In the genomic region with DNA sequence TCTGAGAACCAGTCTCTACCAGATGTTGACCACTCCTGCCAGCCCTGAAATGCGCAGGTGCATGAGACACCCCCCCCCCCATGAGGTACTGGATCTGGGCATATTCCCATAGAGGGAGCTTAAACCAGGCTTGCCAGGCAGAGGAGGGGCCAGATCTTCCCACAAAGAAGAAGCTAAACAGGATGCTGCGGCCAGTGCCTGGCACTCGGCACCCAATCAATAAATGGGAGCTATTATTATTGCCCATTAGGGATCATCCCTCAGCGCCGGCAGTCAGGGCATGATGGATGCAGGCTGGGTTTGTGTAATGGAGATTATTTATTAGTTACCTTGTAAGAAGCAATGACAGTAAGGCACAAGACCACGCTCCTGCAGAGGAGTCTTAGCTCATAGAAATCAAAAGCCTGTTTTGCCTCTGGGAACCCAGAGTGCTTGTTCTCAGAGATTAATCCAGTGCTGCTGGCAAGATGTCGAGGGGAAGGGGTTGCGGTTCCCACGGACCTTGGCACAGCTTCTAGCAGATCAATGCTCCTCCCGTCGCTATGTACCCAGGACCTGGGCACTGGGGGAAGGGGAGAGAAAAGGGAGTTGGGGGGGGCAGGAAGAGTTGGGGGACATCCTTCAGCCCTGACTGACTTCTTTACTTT, we compare ENCODE assay signal across 22 mouse cellular contexts.
DNase-seq lines count a peak whose midpoint lies in the region; ATAC-seq and TF ChIP-seq lines count a peak whose summit lies in the region.
"Had no signal": no experiment of that assay in that cellular context is flagged by ENCODE, and none has a peak within 500 bp of the region (broad histone marks: within the 10 kb centered on the region; RNA-seq: fewer than 3 reads in every experiment).

No protein-coding gene starts in this region.

- H3K27me3 ChIP-seq in forebrain, embryonic 15.5 days: no peaks in the 10 kb centered on the region
- H3K27me3 ChIP-seq in forebrain, embryonic 12.5 days: no peaks in the 10 kb centered on the region
- no peaks in the 10 kb centered on the region for H3K27me3 ChIP-seq in hindbrain, embryonic 14.5 days (ENCODE audit: control insufficient read depth, insufficient read depth, low read length)
- H3K27me3 ChIP-seq in midbrain, postnatal 0 days (ENCODE audit: insufficient read depth, low read length): no peaks in the 10 kb centered on the region
- H3K27me3 ChIP-seq: embryonic facial prominence, embryonic 13.5 days; heart, embryonic 15.5 days; kidney, embryonic 15.5 days; liver, embryonic 12.5 days had no signal

- H3K36me3 ChIP-seq in forebrain, embryonic 15.5 days: no peaks in the 10 kb centered on the region
- H3K36me3 ChIP-seq in forebrain, embryonic 12.5 days (replicated peaks): no peaks in the 10 kb centered on the region
- no peaks in the 10 kb centered on the region for H3K36me3 ChIP-seq in hindbrain, embryonic 14.5 days (replicated peaks; ENCODE audit: control insufficient read depth, insufficient read depth)
- H3K36me3 ChIP-seq in midbrain, postnatal 0 days (ENCODE audit: insufficient read depth, low read length): no peaks in the 10 kb centered on the region
- H3K36me3 ChIP-seq: embryonic facial prominence, embryonic 13.5 days; heart, embryonic 15.5 days; kidney, embryonic 15.5 days; liver, embryonic 12.5 days had no signal

- peaks cover 22% of the 10 kb centered on the region for H3K4me1 ChIP-seq in forebrain, embryonic 15.5 days
- H3K4me1 ChIP-seq in forebrain, embryonic 12.5 days: peaks cover 10% of the 10 kb centered on the region; the same call in 1 of the 2 replicates
- peaks cover 17% of the 10 kb centered on the region for H3K4me1 ChIP-seq in hindbrain, embryonic 14.5 days (replicated peaks; ENCODE audit: control insufficient read depth, insufficient read depth, low read length)
- peaks cover 7% of the 10 kb centered on the region for H3K4me1 ChIP-seq in midbrain, postnatal 0 days (ENCODE audit: insufficient read depth, low read length)
- no peaks in the 10 kb centered on the region for H3K4me1 ChIP-seq in lung, adult 2 months (ENCODE audit: control insufficient read depth, insufficient read depth, low read length)
- H3K4me1 ChIP-seq: embryonic facial prominence, embryonic 13.5 days; heart, embryonic 15.5 days; kidney, embryonic 15.5 days; liver, embryonic 12.5 days had no signal

- no peak for TF ChIP-seq CTCF in brain, embryonic 14.5 days (IDR thresholded peaks at IDR 0.05; ENCODE audit: borderline replicate concordance, extremely low read depth, insufficient read depth, insufficient read length)
- TF ChIP-seq CTCF in midbrain, postnatal 0 days (IDR thresholded peaks at IDR 0.05): no peak
- no peak for TF ChIP-seq CTCF in lung, adult 2 months (IDR thresholded peaks at IDR 0.05; ENCODE audit: insufficient read depth, low read length)

- peak; percentile 63 for DNase-seq in brain, embryonic 14.5 days (ENCODE audit: low read depth)
- peak; percentile 29 for DNase-seq in hindbrain, embryonic 14.5 days (ENCODE audit: low spot score)
- peak; percentile 58 for DNase-seq in midbrain, postnatal 0 days (ENCODE audit: low spot score)
- no peak for DNase-seq in lung, adult 2 months
- no peak for DNase-seq in liver
- DNase-seq: adrenal gland, postnatal 36 days; B cell, adult 2 months; gastrocnemius, postnatal 14 days; heart, adult 18-20 months; kidney, postnatal 4 days; lung, embryonic 14.5 days; lung, postnatal 36 days; right cerebral cortex, postnatal 14 days; spleen, adult 18-20 months; thymus, postnatal 25 days had no signal

- TF ChIP-seq POLR2A in brain, embryonic 14.5 days (IDR thresholded peaks at IDR 0.05; ENCODE audit: borderline replicate concordance, extremely low read depth, insufficient read depth, insufficient read length, poor library complexity, severe bottlenecking): no peak
- TF ChIP-seq POLR2A in lung, adult 2 months (IDR thresholded peaks at IDR 0.05; ENCODE audit: borderline replicate concordance, extremely low read depth, low read depth, low read length): no peak

- no peak overlapping the region for H3K9ac ChIP-seq in forebrain, embryonic 15.5 days (replicated peaks)
- no peak overlapping the region for H3K9ac ChIP-seq in forebrain, embryonic 12.5 days
- H3K9ac ChIP-seq in hindbrain, embryonic 14.5 days: no peak overlapping the region
- no peak overlapping the region for H3K9ac ChIP-seq in midbrain, postnatal 0 days (replicated peaks; ENCODE audit: low read length, poor library complexity, severe bottlenecking)
- H3K9ac ChIP-seq: embryonic facial prominence, embryonic 13.5 days; heart, embryonic 15.5 days; kidney, embryonic 15.5 days; liver, embryonic 12.5 days; lung, embryonic 14.5 days had no signal

- no peak overlapping the region for H3K4me3 ChIP-seq in forebrain, embryonic 15.5 days
- H3K4me3 ChIP-seq in forebrain, embryonic 12.5 days (replicated peaks): no peak overlapping the region
- no peak overlapping the region for H3K4me3 ChIP-seq in hindbrain, embryonic 14.5 days (replicated peaks; ENCODE audit: low read length)
- H3K4me3 ChIP-seq in midbrain, postnatal 0 days (ENCODE audit: low read depth, low read length): no peak overlapping the region
- H3K4me3 ChIP-seq in lung, adult 2 months (replicated peaks; ENCODE audit: extremely low read depth, low read depth, low read length): no peak overlapping the region
- H3K4me3 ChIP-seq: embryonic facial prominence, embryonic 13.5 days; heart, embryonic 15.5 days; kidney, embryonic 15.5 days; liver, embryonic 12.5 days had no signal

- peak; percentile 26 for ATAC-seq in forebrain, embryonic 15.5 days (replicated peaks)
- no peak for ATAC-seq in forebrain, embryonic 12.5 days (ENCODE audit: low FRiP score)
- ATAC-seq in hindbrain, embryonic 14.5 days (ENCODE audit: low FRiP score): peak; percentile 52; the same call in 1 of the 2 replicates
- ATAC-seq in midbrain, postnatal 0 days (ENCODE audit: low FRiP score): peak; percentile 20; the same call in 1 of the 2 replicates
- ATAC-seq: intestine, postnatal 0 days; liver, embryonic 12.5 days had no signal

- H3K4me2 ChIP-seq in forebrain, embryonic 15.5 days (replicated peaks): 0 out of 2 replicates have a peak overlapping the region, but pooled peaks have one; percentile 7
- H3K4me2 ChIP-seq in forebrain, embryonic 12.5 days: no peak overlapping the region
- H3K4me2 ChIP-seq in hindbrain, embryonic 14.5 days (replicated peaks): no peak overlapping the region
- peak overlapping the region; percentile 20; the same call in 1 of the 2 replicates for H3K4me2 ChIP-seq in midbrain, postnatal 0 days (ENCODE audit: low read depth, low read length, poor library complexity, severe bottlenecking)
- H3K4me2 ChIP-seq: embryonic facial prominence, embryonic 13.5 days; heart, embryonic 15.5 days; kidney, embryonic 15.5 days; liver, embryonic 12.5 days; lung, embryonic 14.5 days had no signal

- H3K9me3 ChIP-seq in forebrain, embryonic 15.5 days: no peaks in the 10 kb centered on the region
- H3K9me3 ChIP-seq in forebrain, embryonic 12.5 days: no peaks in the 10 kb centered on the region
- H3K9me3 ChIP-seq in hindbrain, embryonic 14.5 days (ENCODE audit: control insufficient read depth, low read length): no peaks in the 10 kb centered on the region
- no peaks in the 10 kb centered on the region for H3K9me3 ChIP-seq in midbrain, postnatal 0 days (ENCODE audit: low read length)
- H3K9me3 ChIP-seq: embryonic facial prominence, embryonic 13.5 days; heart, embryonic 15.5 days; kidney, embryonic 15.5 days had no signal

- peak overlapping the region; percentile 59 for H3K27ac ChIP-seq in forebrain, embryonic 15.5 days (replicated peaks)
- H3K27ac ChIP-seq in forebrain, embryonic 12.5 days: no peak overlapping the region
- H3K27ac ChIP-seq in hindbrain, embryonic 14.5 days: peak overlapping the region; percentile 35
- peak overlapping the region; percentile 62 for H3K27ac ChIP-seq in midbrain, postnatal 0 days (ENCODE audit: low read depth, low read length)
- H3K27ac ChIP-seq: embryonic facial prominence, embryonic 13.5 days; heart, embryonic 15.5 days; kidney, embryonic 15.5 days; liver, embryonic 12.5 days had no signal

- WGBS in forebrain, embryonic 15.5 days: 44% methylated on average over 11 of the region's 11 CpGs
- 82% methylated on average over 11 of the region's 11 CpGs for WGBS in forebrain, embryonic 12.5 days
- 35% methylated on average over 11 of the region's 11 CpGs for WGBS in hindbrain, embryonic 14.5 days
- 34% methylated on average over 11 of the region's 11 CpGs for WGBS in midbrain, postnatal 0 days
- WGBS in lung, adult 2 months: 77% methylated on average over 11 of the region's 11 CpGs

Comparison
In these comparisons a context has a peak if more than half of its experiments do, and no peak if none do; other contexts are left out.
1. H3K4me2 ChIP-seq: peak in forebrain, embryonic 15.5 days (single experiment) and midbrain, postnatal 0 days (single experiment); none in forebrain, embryonic 12.5 days (single experiment) and hindbrain, embryonic 14.5 days (single experiment).
2. DNase-seq: peak in brain, embryonic 14.5 days (single experiment), hindbrain, embryonic 14.5 days (single experiment) and midbrain, postnatal 0 days (single experiment); none in lung, adult 2 months (single experiment) and liver (single experiment).